Mouse (Mus musculus): ENCODE results near the gene Auts2.

- TF ChIP-seq TAL1 (IDR thresholded peaks at IDR 0.05; ENCODE audit: low read length) (no peak), GATA1 (IDR thresholded peaks at IDR 0.05; ENCODE audit: low read length) (no peak)
These were observed 740.7 kb downstream of the Auts2 start for GRCm38 (mm10) chr5:131802340-131803036.
